Mouse (Mus musculus) lung, embryonic 15.5 days (tissue): ENCODE measurements around the gene Arhgap23. TPM values are rescaled to one million over a fixed set of nuclear protein-coding genes. Genes with fewer than 3 reads are reported as not detected.
A peak's percentile ranks its signal among the peaks of the same experiment; 100 is the strongest.

Experiments
- ATAC-seq: fragments of 200-750 bp; cut with Nextera tagmentation; 2 replicates; pipeline ENCODE4 v1.8.0; 2017; ENCODE audit warnings: moderate number of reproducible peaks, borderline replicate concordance; ENCODE audit not compliant: low FRiP score, low TSS enrichment; ENCODE audit errors: extremely low read depth
- H3K27ac ChIP-seq: fragments of 300-500 bp; sonication (generic); 2 replicates; pipeline ENCODE4 v1.5.1; 2015; ENCODE audit warnings: moderate library complexity, mild to moderate bottlenecking, inconsistent platforms
- H3K27me3 ChIP-seq: fragments of 300-500 bp; sonication (generic); 2 replicates; pipeline ENCODE4 v1.6.1; 2015; ENCODE audit warnings: inconsistent platforms
- H3K36me3 ChIP-seq: fragments of 300-500 bp; sonication (generic); 2 replicates; pipeline ENCODE4 v1.6.1; 2015; ENCODE audit warnings: inconsistent platforms
- H3K4me1 ChIP-seq: fragments of 300-500 bp; sonication (generic); 2 replicates; pipeline ENCODE4 v1.6.1; 2015; ENCODE audit warnings: inconsistent platforms
- H3K4me2 ChIP-seq: fragments of 300-500 bp; sonication (generic); 2 replicates; pipeline ENCODE4 v1.6.1; 2015; ENCODE audit warnings: inconsistent platforms, mild to moderate bottlenecking, moderate library complexity
- H3K4me3 ChIP-seq: fragments of 300-500 bp; sonication (generic); 2 replicates; pipeline ENCODE4 v1.5.1; 2015; ENCODE audit warnings: mild to moderate bottlenecking, inconsistent platforms
- H3K9ac ChIP-seq: fragments of 300-500 bp; sonication (generic); 2 replicates; pipeline ENCODE4 v1.6.1; 2015; ENCODE audit warnings: inconsistent platforms
- H3K9me3 ChIP-seq: fragments of 300-500 bp; sonication (generic); 2 replicates; pipeline ENCODE4 v1.6.1; 2016; ENCODE audit warnings: inconsistent platforms
- WGBS: fragments of 180-500 bp; shearing (Covaris S2); methylation state at CpG from one replicate; pipeline ENCODE4 v1.1.7; 2015; 5-methylcytosine and 5-hydroxymethylcytosine counted together
- polyA plus RNA-seq: library from polyadenylated mRNA; unstranded; fragments of >200 nt; fragmentation: Nextera tagmentation; extraction: Ambion mirVana; gene quantifications from 2 replicates; pipeline ENCODE4 v1.2.1, GENCODE M21; 2015

The Arhgap23 gene
- polyA plus RNA-seq, 1 experiment from 2014 or later, result 7.4 TPM

GRCm38 (mm10) chr11:97407456-97407855 lies 7.9 kb upstream of the Arhgap23 start:
- 69% methylated on average over 3 of the region's 3 CpGs for WGBS
- Histone ChIP-seq H3K4me1 (peaks cover 32% of the 10 kb centered on the region), H3K4me2 (no peak overlapping the region), H3K9ac (no peak overlapping the region), H3K27ac (no peak overlapping the region), H3K9me3 (no peaks in the 10 kb centered on the region), H3K4me3 (no peak overlapping the region), H3K36me3 (no peaks in the 10 kb centered on the region), H3K27me3 (peaks cover 8% of the 10 kb centered on the region; the same call in 1 of the 2 replicates)
- no peak for ATAC-seq

- H3K4me2 ChIP-seq, result no peak overlapping the region
- peaks cover 35% of the 10 kb centered on the region for H3K4me1 ChIP-seq
- H3K4me3 ChIP-seq, result no peak overlapping the region
- no peak overlapping the region for H3K27ac ChIP-seq
- peaks cover 8% of the 10 kb centered on the region; the same call in 1 of the 2 replicates for H3K27me3 ChIP-seq
- WGBS, result 2% methylated on average over 6 of the region's 6 CpGs
- no peak for ATAC-seq
- no peaks in the 10 kb centered on the region for H3K9me3 ChIP-seq
- no peaks in the 10 kb centered on the region for H3K36me3 ChIP-seq
- H3K9ac ChIP-seq, result no peak overlapping the region
Observed at GRCm38 (mm10) chr11:97408171-97408570, 7.2 kb upstream of the Arhgap23 start.

- WGBS, result 84% methylated on average over 4 of the region's 4 CpGs
- no peak overlapping the region for H3K27ac ChIP-seq
Observed at GRCm38 (mm10) chr11:97410958-97411357, 4.4 kb upstream of the Arhgap23 start.

GRCm38 (mm10) chr11:97412117-97412516 lies 3.2 kb upstream of the Arhgap23 start:
- Histone ChIP-seq H3K36me3 (no peaks in the 10 kb centered on the region), H3K4me3 (no peak overlapping the region), H3K27me3 (no peaks in the 10 kb centered on the region), H3K9ac (no peak overlapping the region), H3K4me2 (no peak overlapping the region), H3K9me3 (no peaks in the 10 kb centered on the region), H3K27ac (peak overlapping the region; percentile 46), H3K4me1 (peaks cover 23% of the 10 kb centered on the region)
- WGBS, result 26% methylated on average over 3 of the region's 3 CpGs
- no peak for ATAC-seq

More at GRCm38 (mm10) chr11:97410958-97411357, 4.4 kb upstream of the Arhgap23 start:
- no peak overlapping the region for H3K4me2 ChIP-seq
- no peaks in the 10 kb centered on the region for H3K36me3 ChIP-seq
- no peak overlapping the region for H3K9ac ChIP-seq
- peaks cover under 1% of the 10 kb centered on the region; the same call in 1 of the 2 replicates for H3K27me3 ChIP-seq
- no peaks in the 10 kb centered on the region for H3K9me3 ChIP-seq
- ATAC-seq, result no peak
- H3K4me3 ChIP-seq, result no peak overlapping the region
- peaks cover 24% of the 10 kb centered on the region for H3K4me1 ChIP-seq

GRCm38 (mm10) chr11:97412808-97413347 lies 2.5 kb upstream of the Arhgap23 start:
- H3K9me3 ChIP-seq, result no peaks in the 10 kb centered on the region
- no peak overlapping the region for H3K9ac ChIP-seq
- 42% methylated on average over 10 of the region's 10 CpGs for WGBS
- H3K4me2 ChIP-seq, result no peak overlapping the region
- no peaks in the 10 kb centered on the region for H3K36me3 ChIP-seq
- H3K4me3 ChIP-seq, result no peak overlapping the region
- no peaks in the 10 kb centered on the region for H3K27me3 ChIP-seq
- H3K4me1 ChIP-seq, result peaks cover 28% of the 10 kb centered on the region
- no peak for ATAC-seq
- peak overlapping the region; percentile 46 for H3K27ac ChIP-seq

GRCm38 (mm10) chr11:97415712-97416636 lies 641 bp downstream of the Arhgap23 start:
- ATAC-seq, result peak; percentile 61
- peak overlapping the region; percentile 82 for H3K27ac ChIP-seq
- peaks cover 40% of the 10 kb centered on the region for H3K4me1 ChIP-seq
- peak overlapping the region; percentile 62 for H3K4me3 ChIP-seq
- no peaks in the 10 kb centered on the region for H3K36me3 ChIP-seq
- H3K27me3 ChIP-seq, result no peaks in the 10 kb centered on the region
- 2% methylated on average over 49 of the region's 49 CpGs for WGBS
- peak overlapping the region; percentile 85 for H3K4me2 ChIP-seq
- H3K9ac ChIP-seq, result peak overlapping the region; percentile 74
- no peaks in the 10 kb centered on the region for H3K9me3 ChIP-seq

- 6% methylated on average over 5 of the region's 5 CpGs for WGBS
- H3K27ac ChIP-seq, result peak overlapping the region; percentile 82; the same call in 1 of the 2 replicates
- H3K36me3 ChIP-seq, result no peaks in the 10 kb centered on the region
- H3K27me3 ChIP-seq, result no peaks in the 10 kb centered on the region
- peak overlapping the region; percentile 19 for H3K9ac ChIP-seq
- H3K4me2 ChIP-seq, result peak overlapping the region; percentile 85
- H3K4me3 ChIP-seq, result peak overlapping the region; percentile 62
- H3K4me1 ChIP-seq, result peaks cover 40% of the 10 kb centered on the region
- no peak for ATAC-seq
- H3K9me3 ChIP-seq, result no peaks in the 10 kb centered on the region
Observed at GRCm38 (mm10) chr11:97416637-97417035, 1.3 kb downstream of the Arhgap23 start.

- 79% methylated on average over 14 of the region's 14 CpGs for WGBS
- Histone ChIP-seq H3K9me3 (no peaks in the 10 kb centered on the region), H3K36me3 (no peaks in the 10 kb centered on the region), H3K4me3 (no peak overlapping the region), H3K4me2 (no peak overlapping the region), H3K27ac (no peak overlapping the region), H3K27me3 (no peaks in the 10 kb centered on the region), H3K4me1 (peaks cover 47% of the 10 kb centered on the region), H3K9ac (no peak overlapping the region)
- ATAC-seq, result no peak
Observed at GRCm38 (mm10) chr11:97418834-97419539, 3.7 kb downstream of the Arhgap23 start.

GRCm38 (mm10) chr11:97419540-97419900 lies 4.2 kb downstream of the Arhgap23 start:
- ATAC-seq, result no peak
- H3K27ac ChIP-seq, result no peak overlapping the region
- no peaks in the 10 kb centered on the region for H3K9me3 ChIP-seq
- no peaks in the 10 kb centered on the region for H3K27me3 ChIP-seq
- peaks cover 52% of the 10 kb centered on the region for H3K4me1 ChIP-seq
- 50% methylated on average over 5 of the region's 5 CpGs for WGBS
- no peak overlapping the region for H3K4me2 ChIP-seq
- no peaks in the 10 kb centered on the region for H3K36me3 ChIP-seq
- no peak overlapping the region for H3K4me3 ChIP-seq
- H3K9ac ChIP-seq, result no peak overlapping the region

- no peak overlapping the region for H3K9ac ChIP-seq
- no peaks in the 10 kb centered on the region for H3K27me3 ChIP-seq
- H3K36me3 ChIP-seq, result no peaks in the 10 kb centered on the region
- 42% methylated on average over 4 of the region's 4 CpGs for WGBS
- ATAC-seq, result no peak
- peaks cover 40% of the 10 kb centered on the region for H3K4me1 ChIP-seq
- no peak overlapping the region for H3K4me3 ChIP-seq
- H3K9me3 ChIP-seq, result no peaks in the 10 kb centered on the region
- no peak overlapping the region for H3K4me2 ChIP-seq
- no peak overlapping the region for H3K27ac ChIP-seq
Observed at GRCm38 (mm10) chr11:97422507-97422906, 7.2 kb downstream of the Arhgap23 start.

- WGBS, result 58% methylated on average over 5 of the region's 5 CpGs
- Histone ChIP-seq H3K4me2 (no peak overlapping the region), H3K9me3 (no peaks in the 10 kb centered on the region), H3K27me3 (no peaks in the 10 kb centered on the region), H3K4me3 (no peak overlapping the region), H3K4me1 (peaks cover 49% of the 10 kb centered on the region), H3K27ac (no peak overlapping the region; the same call in 1 of the 2 replicates), H3K9ac (no peak overlapping the region), H3K36me3 (no peaks in the 10 kb centered on the region)
- ATAC-seq, result no peak
Observed at GRCm38 (mm10) chr11:97424092-97424692, 8.9 kb downstream of the Arhgap23 start.
